Mouse (Mus musculus) limb, embryonic 15.5 days (tissue): Measurements from ENCODE around the gene Gm36028. TPM values are rescaled to one million over a fixed set of nuclear protein-coding genes. Genes with fewer than 3 reads are reported as not detected.

Source experiments
- ATAC-seq: fragments of 200-750 bp; cut with Nextera tagmentation; 2 replicates; pipeline ENCODE4 v1.8.0; 2017; ENCODE audit warnings: low read depth, moderate TSS enrichment; ENCODE audit not compliant: insufficient number of reproducible peaks, low FRiP score, low TSS enrichment
- H3K27ac ChIP-seq: fragments of 300-500 bp; sonication (generic); 2 replicates; pipeline ENCODE4 v1.5.1; 2015; ENCODE audit warnings: moderate library complexity, mild to moderate bottlenecking, inconsistent platforms
- H3K27me3 ChIP-seq: fragments of 300-500 bp; sonication (generic); 2 replicates; pipeline ENCODE4 v1.6.1; 2015; ENCODE audit warnings: inconsistent platforms
- H3K36me3 ChIP-seq: fragments of 300-500 bp; sonication (generic); 2 replicates; pipeline ENCODE4 v1.6.1; 2015; ENCODE audit warnings: inconsistent platforms
- H3K4me1 ChIP-seq: fragments of 300-500 bp; sonication (generic); 2 replicates; pipeline ENCODE4 v1.6.1; 2015; ENCODE audit warnings: inconsistent platforms
- H3K4me2 ChIP-seq: fragments of 300-500 bp; sonication (generic); 2 replicates; pipeline ENCODE4 v1.6.1; 2015; ENCODE audit warnings: mild to moderate bottlenecking, inconsistent platforms
- H3K4me3 ChIP-seq: fragments of 300-500 bp; sonication (generic); 2 replicates; pipeline ENCODE4 v1.5.1; 2015; ENCODE audit warnings: mild to moderate bottlenecking, inconsistent platforms
- H3K9ac ChIP-seq: fragments of 300-500 bp; sonication (generic); 2 replicates; pipeline ENCODE4 v1.6.1; 2015; ENCODE audit warnings: inconsistent platforms
- H3K9me3 ChIP-seq: fragments of 300-500 bp; sonication (generic); 2 replicates; pipeline ENCODE4 v1.6.1; 2016; ENCODE audit warnings: inconsistent platforms
- WGBS: fragments of 180-500 bp; shearing (Covaris S2); methylation state at CpG from one replicate; pipeline ENCODE4 v1.1.7; 2015; 5-methylcytosine and 5-hydroxymethylcytosine counted together
- polyA plus RNA-seq: library from polyadenylated mRNA; unstranded; fragments of >200 nt; fragmentation: Nextera tagmentation; extraction: Ambion mirVana; gene quantifications from 2 replicates; pipeline ENCODE4 v1.2.1, GENCODE M21; 2015

The Gm36028 gene
- polyA plus RNA-seq, 1 experiment from 2014 or later = not detected

GRCm38 (mm10) chr16:37803387-37803950 lies 57.5 kb downstream of the Gm36028 start:
- peaks cover 48% of the 10 kb centered on the region for H3K4me1 ChIP-seq
- ATAC-seq = no peak
- H3K27ac ChIP-seq = no peak overlapping the region
- H3K4me2 ChIP-seq = no peak overlapping the region
- H3K27me3 ChIP-seq = no peaks in the 10 kb centered on the region
- WGBS = 93% methylated on average over 9 of the region's 9 CpGs
- no peak overlapping the region for H3K9ac ChIP-seq
- H3K9me3 ChIP-seq = no peaks in the 10 kb centered on the region
- H3K36me3 ChIP-seq = peaks cover 51% of the 10 kb centered on the region
- H3K4me3 ChIP-seq = no peak overlapping the region

DNA sequence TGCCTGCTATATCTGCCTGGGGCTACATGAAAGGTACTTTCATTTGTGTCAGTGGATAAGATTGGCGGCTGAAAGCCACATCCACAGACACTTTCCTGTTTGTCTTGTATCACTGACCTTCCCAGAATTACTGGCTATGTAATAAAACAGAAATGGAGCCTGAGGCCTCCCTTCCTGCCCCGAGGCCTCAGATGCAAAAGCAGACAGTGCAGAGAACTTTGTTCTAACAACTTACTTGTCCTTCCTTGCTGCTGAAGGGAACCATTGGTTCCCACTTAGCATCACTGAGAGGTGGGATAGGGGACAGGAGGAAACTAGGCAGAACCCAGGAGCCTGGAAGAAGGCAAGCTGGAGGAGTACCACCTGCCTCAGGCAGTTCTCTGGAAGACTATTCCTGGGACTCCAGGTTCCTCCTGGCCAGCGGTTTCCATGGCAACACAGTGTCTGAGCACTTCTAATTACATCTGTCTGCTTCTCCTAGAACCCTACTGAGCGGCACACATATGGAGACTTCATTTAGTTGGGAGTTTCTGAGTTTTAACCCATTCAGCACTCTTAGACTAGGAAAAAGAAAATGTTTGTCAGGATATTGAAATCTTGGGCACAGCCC lies 58.2 kb downstream of the Gm36028 start:
- no peak overlapping the region for H3K27ac ChIP-seq
- peaks cover 51% of the 10 kb centered on the region for H3K36me3 ChIP-seq
- no peak overlapping the region for H3K4me2 ChIP-seq
- no peaks in the 10 kb centered on the region for H3K9me3 ChIP-seq
- WGBS = 33% methylated on average over 4 of the region's 4 CpGs
- no peak overlapping the region for H3K9ac ChIP-seq
- H3K4me3 ChIP-seq = no peak overlapping the region
- H3K27me3 ChIP-seq = no peaks in the 10 kb centered on the region
- ATAC-seq = 0 out of 2 replicates have a peak, but pooled peaks have one; percentile 50
- peaks cover 41% of the 10 kb centered on the region for H3K4me1 ChIP-seq

GRCm38 (mm10) chr16:37801097-37801496 lies 59.8 kb downstream of the Gm36028 start:
- no peak overlapping the region for H3K9ac ChIP-seq
- H3K36me3 ChIP-seq = peaks cover 51% of the 10 kb centered on the region
- H3K4me1 ChIP-seq = peaks cover 26% of the 10 kb centered on the region
- H3K27me3 ChIP-seq = no peaks in the 10 kb centered on the region
- no peak for ATAC-seq
- H3K9me3 ChIP-seq = no peaks in the 10 kb centered on the region
- H3K4me2 ChIP-seq = no peak overlapping the region
- 65% methylated on average over 2 of the region's 2 CpGs for WGBS
- H3K4me3 ChIP-seq = no peak overlapping the region
- peak overlapping the region; percentile 47; the same call in 1 of the 2 replicates for H3K27ac ChIP-seq

Other genes starting within 250 kb of the Gm36028 start
- 49.8 and 51.2 TPM in 2 replicates for gene Ndufb4, start 206.7 kb downstream of the Gm36028 start, polyA plus RNA-seq
- 835 and 854 TPM in 2 replicates for gene Fstl1, start 84.3 kb downstream of the Gm36028 start, polyA plus RNA-seq
- gene Lrrc58, start 7.2 kb upstream of the Gm36028 start, polyA plus RNA-seq = 48.4 and 53.1 TPM in 2 replicates
- gene Gpr156, start 55.4 kb upstream of the Gm36028 start, polyA plus RNA-seq = 0.38 and 0.47 TPM in 2 replicates
- 52.0 and 55.3 TPM in 2 replicates for gene Gsk3b, start 227.9 kb upstream of the Gm36028 start, polyA plus RNA-seq